Mouse (Mus musculus) olfactory bulb, adult 2 months (tissue): ENCODE results near the gene Gmpr.

Experiments
- CTCF ChIP-seq: fragments of 200-500 bp; IDR thresholded peaks from 2 replicates; pipeline ENCODE4 v1.5.1; 2012; ENCODE audit warnings: low read depth, mild to moderate bottlenecking, low read length, moderate library complexity; ENCODE audit not compliant: insufficient read depth
- POLR2A ChIP-seq: fragments of 200-500 bp; IDR thresholded peaks from 2 replicates; pipeline ENCODE4 v1.6.1; 2012; ENCODE audit warnings: mild to moderate bottlenecking, low read depth, low read length, moderate library complexity; ENCODE audit not compliant: insufficient read depth

- no peak for TF ChIP-seq CTCF
- TF ChIP-seq POLR2A, result no peak
Measured at GRCm38 (mm10) chr13:45526230-45526629, 19.0 kb downstream of the Gmpr start.
